Mouse (Mus musculus) intestine, embryonic 14.5 days (tissue): ENCODE measurements around the gene Ttyh2. TPM values are rescaled to one million over a fixed set of nuclear protein-coding genes. Genes with fewer than 3 reads are reported as not detected.

Experiments used
- ATAC-seq: fragments of 200-750 bp; cut with Nextera tagmentation; replicated peaks from 2 replicates; pipeline ENCODE4 v1.8.0; 2017; ENCODE audit warnings: low read depth, moderate number of reproducible peaks, moderate TSS enrichment, moderate library complexity; ENCODE audit not compliant: low FRiP score, low TSS enrichment
- DNase-seq: peaks from one replicate; pipeline ENCODE4 v3.0.0-alpha.2; 2018; ENCODE audit warnings: low spot score
- H3K27ac ChIP-seq: fragments of 300-500 bp; sonication (generic); 2 replicates; pipeline ENCODE4 v1.5.1; 2014; ENCODE audit warnings: low read depth, mild to moderate bottlenecking, control low read depth
- H3K27me3 ChIP-seq: fragments of 300-500 bp; sonication (generic); replicated peaks from 2 replicates; pipeline ENCODE4 v1.6.1; 2014; ENCODE audit warnings: low read length, control low read depth; ENCODE audit not compliant: control insufficient read depth, insufficient read depth
- H3K36me3 ChIP-seq: fragments of 300-500 bp; sonication (generic); 2 replicates; pipeline ENCODE4 v1.6.1; 2014; ENCODE audit warnings: low read length, control low read depth; ENCODE audit not compliant: control insufficient read depth, insufficient read depth
- H3K4me1 ChIP-seq: fragments of 300-500 bp; sonication (generic); replicated peaks from 2 replicates; pipeline ENCODE4 v1.6.1; 2014; ENCODE audit warnings: low read length, control low read depth, mixed read lengths; ENCODE audit not compliant: control insufficient read depth, insufficient read depth
- H3K4me2 ChIP-seq: fragments of 300-500 bp; sonication (generic); 2 replicates; pipeline ENCODE4 v1.6.1; 2014; ENCODE audit warnings: low read length
- H3K4me3 ChIP-seq: fragments of 300-500 bp; sonication (generic); 2 replicates; pipeline ENCODE4 v1.5.1; 2014; ENCODE audit warnings: low read depth, low read length, control low read depth, mixed read lengths
- H3K9ac ChIP-seq: fragments of 300-500 bp; sonication (generic); 2 replicates; pipeline ENCODE4 v1.6.1; 2014; ENCODE audit warnings: mild to moderate bottlenecking, low read length
- H3K9me3 ChIP-seq: fragments of 300-500 bp; sonication (generic); 2 replicates; pipeline ENCODE4 v1.6.1; 2016; ENCODE audit warnings: low read length, control low read depth; ENCODE audit not compliant: control insufficient read depth
- WGBS: fragments of 180-500 bp; shearing (Covaris S2); extraction: QIAGEN DNeasy Blood & Tissue Kit; methylation state at CpG from one replicate; pipeline ENCODE4 v1.1.7; 2014; 5-methylcytosine and 5-hydroxymethylcytosine counted together
- polyA plus RNA-seq: library from polyadenylated mRNA; unstranded; fragments of >200 nt; fragmentation: Nextera tagmentation; extraction: Ambion mirVana; gene quantifications from 2 replicates; pipeline ENCODE4 v1.2.1, GENCODE M21; 2014

The Ttyh2 gene
- polyA plus RNA-seq = 17.7 and 19.9 TPM in 2 replicates

GRCm38 (mm10) chr11:114675341-114675825, at the start of gene Ttyh2:
Gene Ttyh2, plus strand, starts transcription at chr11:114675431.
- WGBS = under 1% methylated on average over 40 of the region's 40 CpGs
- Histone ChIP-seq H3K9ac (peak within 1 kb of the TSS; percentile 55), H3K4me3 (peak within 1 kb of the TSS; percentile 48), H3K27ac (no peak within 1 kb of the TSS), H3K27me3 (peaks cover 4% of the 10 kb centered on the region; the same call in 1 of the 2 replicates), H3K36me3 (peaks cover 35% of the 10 kb centered on the region), H3K4me1 (peaks cover 13% of the 10 kb centered on the region), H3K4me2 (peak within 1 kb of the TSS; percentile 99), H3K9me3 (no peaks in the 10 kb centered on the region)
- DNase-seq (peak; percentile 90), ATAC-seq (peak; percentile 81)

- WGBS = 81% methylated on average over 13 of the region's 13 CpGs
- 0 out of 2 replicates have a peak, but pooled peaks cover 6% of the 10 kb centered on the region for H3K9me3 ChIP-seq
- no peak for ATAC-seq
Observed at GRCm38 (mm10) chr11:114626071-114626690, 49.0 kb upstream of the Ttyh2 start.

GRCm38 (mm10) chr11:114627036-114627435, 48.2 kb upstream of the Ttyh2 start:
- no peaks in the 10 kb centered on the region for H3K4me1 ChIP-seq
- DNase-seq (no peak), ATAC-seq (no peak)
- H3K4me2 ChIP-seq = no peak overlapping the region
- no peaks in the 10 kb centered on the region for H3K36me3 ChIP-seq
- H3K9me3 ChIP-seq = 0 out of 2 replicates have a peak, but pooled peaks cover 6% of the 10 kb centered on the region
- H3K4me3 ChIP-seq = no peak overlapping the region
- no peaks in the 10 kb centered on the region for H3K27me3 ChIP-seq
- WGBS = 68% methylated on average over 5 of the region's 6 CpGs
- no peak overlapping the region for H3K9ac ChIP-seq
- H3K27ac ChIP-seq = no peak overlapping the region

More at GRCm38 (mm10) chr11:114626071-114626690, 49.0 kb upstream of the Ttyh2 start:
- Histone ChIP-seq H3K27me3 (no peaks in the 10 kb centered on the region), H3K4me1 (no peaks in the 10 kb centered on the region), H3K27ac (no peak overlapping the region), H3K4me2 (no peak overlapping the region), H3K36me3 (no peaks in the 10 kb centered on the region), H3K4me3 (no peak overlapping the region), H3K9ac (no peak overlapping the region)
- DNase-seq = no peak

- Histone ChIP-seq H3K4me3 (no peak overlapping the region), H3K9me3 (0 out of 2 replicates have a peak, but pooled peaks cover 6% of the 10 kb centered on the region), H3K9ac (no peak overlapping the region), H3K4me1 (no peaks in the 10 kb centered on the region), H3K27me3 (no peaks in the 10 kb centered on the region), H3K27ac (no peak overlapping the region), H3K36me3 (no peaks in the 10 kb centered on the region), H3K4me2 (no peak overlapping the region)
- DNase-seq (no peak), ATAC-seq (no peak)
- 71% methylated on average over 12 of the region's 12 CpGs for WGBS
Observed at GRCm38 (mm10) chr11:114628032-114628431, 47.2 kb upstream of the Ttyh2 start.

GRCm38 (mm10) chr11:114630044-114630443, 45.2 kb upstream of the Ttyh2 start:
- H3K36me3 ChIP-seq = no peaks in the 10 kb centered on the region
- H3K27ac ChIP-seq = no peak overlapping the region
- H3K9me3 ChIP-seq = 0 out of 2 replicates have a peak, but pooled peaks cover 6% of the 10 kb centered on the region
- ATAC-seq (no peak), DNase-seq (no peak)
- H3K4me2 ChIP-seq = no peak overlapping the region
- H3K27me3 ChIP-seq = no peaks in the 10 kb centered on the region
- H3K4me3 ChIP-seq = no peak overlapping the region
- WGBS = 89% methylated on average over 5 of the region's 5 CpGs
- H3K9ac ChIP-seq = no peak overlapping the region
- no peaks in the 10 kb centered on the region for H3K4me1 ChIP-seq

- DNase-seq (no peak), ATAC-seq (no peak)
- 67% methylated on average over 8 of the region's 8 CpGs for WGBS
- Histone ChIP-seq H3K27me3 (no peaks in the 10 kb centered on the region), H3K27ac (no peak overlapping the region), H3K4me2 (no peak overlapping the region), H3K36me3 (no peaks in the 10 kb centered on the region), H3K4me3 (no peak overlapping the region), H3K9me3 (0 out of 2 replicates have a peak, but pooled peaks cover 6% of the 10 kb centered on the region), H3K9ac (no peak overlapping the region), H3K4me1 (no peaks in the 10 kb centered on the region)
Observed at GRCm38 (mm10) chr11:114632266-114632665, 43.0 kb upstream of the Ttyh2 start.

- DNase-seq = peak; percentile 98
- H3K4me2 ChIP-seq = peak overlapping the region; percentile 32; the same call in 1 of the 2 replicates
- 2% methylated on average over 6 of the region's 6 CpGs for WGBS
- peaks cover 6% of the 10 kb centered on the region for H3K4me1 ChIP-seq
- 0 out of 2 replicates have a peak, but pooled peaks cover 7% of the 10 kb centered on the region for H3K27me3 ChIP-seq
- H3K9me3 ChIP-seq = no peaks in the 10 kb centered on the region
- H3K27ac ChIP-seq = no peak overlapping the region
- no peak overlapping the region for H3K9ac ChIP-seq
- H3K36me3 ChIP-seq = no peaks in the 10 kb centered on the region
- no peak overlapping the region for H3K4me3 ChIP-seq
- 0 out of 2 replicates have a peak, but pooled peaks have one; percentile 37 for ATAC-seq
Observed at GRCm38 (mm10) chr11:114636292-114636691, 38.9 kb upstream of the Ttyh2 start.

GRCm38 (mm10) chr11:114636727-114637505, 38.3 kb upstream of the Ttyh2 start:
- ATAC-seq = 0 out of 2 replicates have a peak, but pooled peaks have one; percentile 13
- H3K4me2 ChIP-seq = peak overlapping the region; percentile 32; the same call in 1 of the 2 replicates

More at GRCm38 (mm10) chr11:114636727-114637505, 38.3 kb upstream of the Ttyh2 start:
- H3K9me3 ChIP-seq = no peaks in the 10 kb centered on the region
- H3K9ac ChIP-seq = no peak overlapping the region
- H3K27me3 ChIP-seq = 0 out of 2 replicates have a peak, but pooled peaks cover 7% of the 10 kb centered on the region
- 57% methylated on average over 35 of the region's 35 CpGs for WGBS
- H3K27ac ChIP-seq = no peak overlapping the region
- peaks cover 6% of the 10 kb centered on the region for H3K4me1 ChIP-seq
- H3K4me3 ChIP-seq = no peak overlapping the region
- DNase-seq = no peak
- no peaks in the 10 kb centered on the region for H3K36me3 ChIP-seq
